In genomic region chr3:147064443-147064868, GRCm38 (mm10) we compare ENCODE assay signal across 15 mouse cellular contexts.
A peak's percentile ranks its signal among the peaks of the same experiment; 100 is the strongest.
DNase-seq lines count a peak whose midpoint lies in the region; ATAC-seq lines count a peak whose summit lies in the region.
"Had no signal": no experiment of that assay in that cellular context is flagged by ENCODE, and none has a peak within 500 bp of the region (broad histone marks: within the 10 kb centered on the region; RNA-seq: fewer than 3 reads in every experiment).

No protein-coding gene starts in this region.

- H3K9me3 ChIP-seq in hindbrain, embryonic 13.5 days, result no peaks in the 10 kb centered on the region
- H3K9me3 ChIP-seq in hindbrain, embryonic 10.5 days, result no peaks in the 10 kb centered on the region
- H3K9me3 ChIP-seq in forebrain, embryonic 11.5 days (ENCODE audit: control insufficient read depth, low read length), result no peaks in the 10 kb centered on the region
- H3K9me3 ChIP-seq in neural tube, embryonic 14.5 days (ENCODE audit: control insufficient read depth, low read length), result no peaks in the 10 kb centered on the region
- H3K9me3 ChIP-seq: midbrain, embryonic 15.5 days had no signal

- no peak for DNase-seq in hindbrain, embryonic 10.5 days (ENCODE audit: low spot score)
- DNase-seq in forebrain, embryonic 11.5 days (ENCODE audit: low spot score), result no peak
- no peak for DNase-seq in adrenal gland, adult 2 months
- DNase-seq in cerebellum, adult 9-11 months, result no peak
- DNase-seq: cerebellum, adult 9-10 months; kidney, adult 11 months; kidney, postnatal 36 days; layer of hippocampus, postnatal 36 days; thymus, postnatal 4 days had no signal

- H3K4me1 ChIP-seq in hindbrain, embryonic 13.5 days (replicated peaks), result peaks cover 14% of the 10 kb centered on the region
- no peaks in the 10 kb centered on the region for H3K4me1 ChIP-seq in hindbrain, embryonic 10.5 days (replicated peaks)
- H3K4me1 ChIP-seq in forebrain, embryonic 11.5 days (replicated peaks; ENCODE audit: control insufficient read depth, insufficient read depth, low read length), result 0 out of 2 replicates have a peak, but pooled peaks cover 3% of the 10 kb centered on the region
- H3K4me1 ChIP-seq in neural tube, embryonic 14.5 days (ENCODE audit: control insufficient read depth, insufficient read depth, low read length), result no peaks in the 10 kb centered on the region
- H3K4me1 ChIP-seq: midbrain, embryonic 15.5 days had no signal

- peak overlapping the region; percentile 52; the same call in 1 of the 2 replicates for H3K27ac ChIP-seq in hindbrain, embryonic 13.5 days
- H3K27ac ChIP-seq in hindbrain, embryonic 10.5 days, result no peak overlapping the region
- no peak overlapping the region for H3K27ac ChIP-seq in forebrain, embryonic 11.5 days (ENCODE audit: low read depth, low read length)
- H3K27ac ChIP-seq in neural tube, embryonic 14.5 days (ENCODE audit: low read depth, low read length), result 0 out of 2 replicates have a peak overlapping the region, but pooled peaks have one; percentile 2
- H3K27ac ChIP-seq: liver, embryonic 14.5 days; midbrain, embryonic 15.5 days had no signal

- H3K4me3 ChIP-seq in hindbrain, embryonic 13.5 days, result no peak overlapping the region
- no peak overlapping the region for H3K4me3 ChIP-seq in hindbrain, embryonic 10.5 days
- no peak overlapping the region for H3K4me3 ChIP-seq in forebrain, embryonic 11.5 days (ENCODE audit: low read depth, low read length)
- H3K4me3 ChIP-seq in neural tube, embryonic 14.5 days (ENCODE audit: low read depth, low read length), result no peak overlapping the region
- H3K4me3 ChIP-seq: erythroblast, embryonic 14.5 days; midbrain, embryonic 15.5 days had no signal

- H3K4me2 ChIP-seq in hindbrain, embryonic 13.5 days, result no peak overlapping the region
- no peak overlapping the region for H3K4me2 ChIP-seq in forebrain, embryonic 11.5 days (ENCODE audit: low read depth, low read length, severe bottlenecking)
- no peak overlapping the region for H3K4me2 ChIP-seq in neural tube, embryonic 14.5 days (ENCODE audit: low read depth, low read length)
- H3K4me2 ChIP-seq: midbrain, embryonic 15.5 days had no signal

- no peaks in the 10 kb centered on the region for H3K36me3 ChIP-seq in hindbrain, embryonic 13.5 days
- H3K36me3 ChIP-seq in hindbrain, embryonic 10.5 days, result no peaks in the 10 kb centered on the region
- no peaks in the 10 kb centered on the region for H3K36me3 ChIP-seq in forebrain, embryonic 11.5 days (ENCODE audit: control insufficient read depth, insufficient read depth, low read length)
- H3K36me3 ChIP-seq in neural tube, embryonic 14.5 days (ENCODE audit: control insufficient read depth, insufficient read depth, low read length), result no peaks in the 10 kb centered on the region
- H3K36me3 ChIP-seq: midbrain, embryonic 15.5 days had no signal

- H3K9ac ChIP-seq in hindbrain, embryonic 13.5 days, result no peak overlapping the region
- H3K9ac ChIP-seq in forebrain, embryonic 11.5 days (ENCODE audit: low read length), result no peak overlapping the region
- no peak overlapping the region for H3K9ac ChIP-seq in neural tube, embryonic 14.5 days (replicated peaks; ENCODE audit: low read depth, low read length)
- H3K9ac ChIP-seq: liver, embryonic 14.5 days; midbrain, embryonic 15.5 days had no signal

- 0 out of 2 replicates have a peak, but pooled peaks have one; percentile 18 for ATAC-seq in hindbrain, embryonic 13.5 days (ENCODE audit: low FRiP score)
- peak; percentile 21; the same call in 1 of the 2 replicates for ATAC-seq in forebrain, embryonic 11.5 days (replicated peaks; ENCODE audit: low FRiP score)
- peak; percentile 35 for ATAC-seq in granulocyte monocyte progenitor cell, adult 5-6 weeks (replicated peaks; ENCODE audit: poor library complexity, severe bottlenecking)
- 0 out of 2 replicates have a peak, but pooled peaks have one; percentile 25 for ATAC-seq in neural tube, embryonic 14.5 days (ENCODE audit: low read depth)

- 62% methylated on average over 3 of the region's 3 CpGs for WGBS in hindbrain, embryonic 13.5 days
- WGBS in hindbrain, embryonic 10.5 days, result 69% methylated on average over 3 of the region's 3 CpGs
- WGBS in forebrain, embryonic 11.5 days, result 51% methylated on average over 3 of the region's 3 CpGs
- WGBS in neural tube, embryonic 14.5 days, result 61% methylated on average over 3 of the region's 3 CpGs

- H3K27me3 ChIP-seq in hindbrain, embryonic 13.5 days, result no peaks in the 10 kb centered on the region
- no peaks in the 10 kb centered on the region for H3K27me3 ChIP-seq in hindbrain, embryonic 10.5 days (ENCODE audit: insufficient read depth, poor library complexity, severe bottlenecking)
- H3K27me3 ChIP-seq in forebrain, embryonic 11.5 days (ENCODE audit: control insufficient read depth, insufficient read depth, low read length), result no peaks in the 10 kb centered on the region
- no peaks in the 10 kb centered on the region for H3K27me3 ChIP-seq in neural tube, embryonic 14.5 days (ENCODE audit: control insufficient read depth, insufficient read depth, low read length)
- H3K27me3 ChIP-seq: midbrain, embryonic 15.5 days had no signal

Comparison
In these comparisons a context has a peak if more than half of its experiments do, and no peak if none do; other contexts are left out.
1. H3K27ac ChIP-seq: peak in hindbrain, embryonic 13.5 days (single experiment) and neural tube, embryonic 14.5 days (single experiment); none in hindbrain, embryonic 10.5 days (single experiment) and forebrain, embryonic 11.5 days (single experiment).
2. Peak in every context shown above with its lines, with median percentiles within 50 percentile points of each other: ATAC-seq.